Comparison of ENCODE assay signal across 6 mouse cellular contexts in genomic region chr11:5809487-5809886, GRCm38 (mm10). TPM values are rescaled to one million over a fixed set of nuclear protein-coding genes. Genes with fewer than 3 reads are reported as not detected.
DNase-seq lines count a peak whose midpoint lies in the region; ATAC-seq and TF ChIP-seq lines count a peak whose summit lies in the region.
"Not testable (repeated sequence)": the region's sequence is repeated elsewhere in the genome, so short reads cannot be mapped to it uniquely, and the experiment has no call there.
"Had no signal": no experiment of that assay in that cellular context is flagged by ENCODE, and none has a peak within 500 bp of the region (broad histone marks: within the 10 kb centered on the region; RNA-seq: fewer than 3 reads in every experiment).

No protein-coding gene starts in this region.

- H3K4me3 ChIP-seq in intestine, embryonic 15.5 days (replicated peaks); intestine, embryonic 16.5 days (ENCODE audit: low read length); intestine, postnatal 0 days (ENCODE audit: low read depth, low read length): not testable (repeated sequence)

- not testable (repeated sequence) for H3K9ac ChIP-seq in intestine, embryonic 15.5 days; intestine, embryonic 16.5 days (ENCODE audit: low read depth, low read length); intestine, postnatal 0 days (ENCODE audit: low read depth, low read length)

- not testable (repeated sequence) for H3K4me1 ChIP-seq in intestine, embryonic 15.5 days (replicated peaks); intestine, embryonic 16.5 days (ENCODE audit: control insufficient read depth, insufficient read depth, low read length); intestine, postnatal 0 days (replicated peaks; ENCODE audit: control insufficient read depth, insufficient read depth, low read length)

- WGBS in intestine, embryonic 15.5 days: 72% methylated on average over 4 of the region's 4 CpGs
- 75% methylated on average over 4 of the region's 4 CpGs for WGBS in intestine, embryonic 16.5 days
- 44% methylated on average over 4 of the region's 4 CpGs for whole genome bisulfite sequencing in intestine, postnatal 0 days

- peak; percentile 41; the same call in 1 of the 2 replicates for ATAC-seq in intestine, embryonic 15.5 days
- ATAC-seq in intestine, embryonic 16.5 days: peak; percentile 62; the same call in 1 of the 2 replicates
- peak; percentile 53; the same call in 1 of the 2 replicates for ATAC-seq in intestine, postnatal 0 days

- H3K27ac ChIP-seq in intestine, embryonic 15.5 days; intestine, postnatal 0 days (ENCODE audit: low read depth, low read length): not testable (repeated sequence)
- H3K27ac ChIP-seq in intestine, embryonic 16.5 days (ENCODE audit: low read length): 0 out of 2 replicates have a peak overlapping the region, but pooled peaks have one; percentile 41

- TF ChIP-seq CTCF in intestine, postnatal 0 days (IDR thresholded peaks at IDR 0.05; ENCODE audit: low read depth): not testable (repeated sequence)

- not testable (repeated sequence) for H3K4me2 ChIP-seq in intestine, embryonic 15.5 days (replicated peaks); intestine, embryonic 16.5 days (ENCODE audit: low read depth, low read length); intestine, postnatal 0 days (replicated peaks; ENCODE audit: low read depth)

- H3K27me3 ChIP-seq in intestine, embryonic 15.5 days (replicated peaks); intestine, embryonic 16.5 days (replicated peaks; ENCODE audit: control insufficient read depth, insufficient read depth, low read length); intestine, postnatal 0 days (replicated peaks; ENCODE audit: control insufficient read depth, insufficient read depth, low read length): not testable (repeated sequence)

- DNase-seq in heart, adult 11 months: peak; percentile 49

- not testable (repeated sequence) for H3K9me3 ChIP-seq in intestine, embryonic 15.5 days; intestine, embryonic 16.5 days (ENCODE audit: control insufficient read depth, low read length); intestine, postnatal 0 days (ENCODE audit: control insufficient read depth)

- not testable (repeated sequence) for H3K36me3 ChIP-seq in intestine, embryonic 15.5 days; intestine, embryonic 16.5 days (ENCODE audit: control insufficient read depth, insufficient read depth, low read length); intestine, postnatal 0 days (ENCODE audit: control insufficient read depth, insufficient read depth)

RNA-seq across cellular contexts. Expression of gene Pgam2, which starts 6.0 kb away (rescaled TPM):
- polyA plus RNA-seq in intestine, embryonic 15.5 days (2015; fragmentation: Nextera tagmentation; extraction: Ambion mirVana): 10.4 and 10.8 TPM in 2 replicates
- 17.8 and 23.4 TPM in 2 replicates for polyA plus RNA-seq in intestine, embryonic 16.5 days (2015; fragmentation: Nextera tagmentation; extraction: Ambion mirVana)
- polyA plus RNA-seq in intestine, postnatal 0 days (2015; fragmentation: Nextera tagmentation; extraction: Ambion mirVana): 9.9 and 10.1 TPM in 2 replicates
- polyA plus RNA-seq: adrenal gland, adult 2 months had no signal

RNA-seq across cellular contexts. Expression of gene Dbnl, which starts 21.2 kb away (rescaled TPM):
- 127 and 130 TPM in 2 replicates for polyA plus RNA-seq in intestine, embryonic 15.5 days (2015; fragmentation: Nextera tagmentation; extraction: Ambion mirVana)
- polyA plus RNA-seq in intestine, embryonic 16.5 days (2015; fragmentation: Nextera tagmentation; extraction: Ambion mirVana): 141 and 147 TPM in 2 replicates
- polyA plus RNA-seq in intestine, postnatal 0 days (2015; fragmentation: Nextera tagmentation; extraction: Ambion mirVana): 93.0 and 99.7 TPM in 2 replicates

RNA-seq across cellular contexts. Expression of gene Polm, which starts 28.3 kb away (rescaled TPM):
- 11.4 TPM in 2 replicates for polyA plus RNA-seq in intestine, embryonic 15.5 days (2015; fragmentation: Nextera tagmentation; extraction: Ambion mirVana)
- 12.5 and 13.3 TPM in 2 replicates for polyA plus RNA-seq in intestine, embryonic 16.5 days (2015; fragmentation: Nextera tagmentation; extraction: Ambion mirVana)
- polyA plus RNA-seq in intestine, postnatal 0 days (2015; fragmentation: Nextera tagmentation; extraction: Ambion mirVana): 9.0 and 9.2 TPM in 2 replicates

RNA-seq across cellular contexts. Expression of gene Urgcp, which starts 47.3 kb away (rescaled TPM):
- polyA plus RNA-seq in intestine, embryonic 15.5 days (2015; fragmentation: Nextera tagmentation; extraction: Ambion mirVana): 21.3 and 21.4 TPM in 2 replicates
- polyA plus RNA-seq in intestine, embryonic 16.5 days (2015; fragmentation: Nextera tagmentation; extraction: Ambion mirVana): 21.6 and 23.7 TPM in 2 replicates
- polyA plus RNA-seq in intestine, postnatal 0 days (2015; fragmentation: Nextera tagmentation; extraction: Ambion mirVana): 15.4 and 19.0 TPM in 2 replicates

RNA-seq across cellular contexts. Expression of gene Aebp1, which starts 52.3 kb away (rescaled TPM):
- 36.4 and 38.4 TPM in 2 replicates for polyA plus RNA-seq in intestine, embryonic 15.5 days (2015; fragmentation: Nextera tagmentation; extraction: Ambion mirVana)
- 38.4 and 39.7 TPM in 2 replicates for polyA plus RNA-seq in intestine, embryonic 16.5 days (2015; fragmentation: Nextera tagmentation; extraction: Ambion mirVana)
- polyA plus RNA-seq in intestine, postnatal 0 days (2015; fragmentation: Nextera tagmentation; extraction: Ambion mirVana): 15.0 and 15.8 TPM in 2 replicates
- polyA plus RNA-seq: G1E had no signal
